Mouse (Mus musculus) C3H10T1/2 (cell line): Measurements from ENCODE around the gene A930017K11Rik. TPM values are rescaled to one million over a fixed set of nuclear protein-coding genes. Genes with fewer than 3 reads are reported as not detected.

ENCODE experiments used
- polyA plus RNA-seq, 2 experiments: library from polyadenylated mRNA; unstranded; fragments of >200 nt; fragmentation: generic; extraction: Trizol; gene quantifications; one replicate each; pipeline ENCODE4 v1.2.1; 2012; ENCODE audit warnings: missing spikeins in 2 of 2

Gene A930017K11Rik
- under 1 TPM; 0.02 to 0.04 TPM for polyA plus RNA-seq

DNA sequence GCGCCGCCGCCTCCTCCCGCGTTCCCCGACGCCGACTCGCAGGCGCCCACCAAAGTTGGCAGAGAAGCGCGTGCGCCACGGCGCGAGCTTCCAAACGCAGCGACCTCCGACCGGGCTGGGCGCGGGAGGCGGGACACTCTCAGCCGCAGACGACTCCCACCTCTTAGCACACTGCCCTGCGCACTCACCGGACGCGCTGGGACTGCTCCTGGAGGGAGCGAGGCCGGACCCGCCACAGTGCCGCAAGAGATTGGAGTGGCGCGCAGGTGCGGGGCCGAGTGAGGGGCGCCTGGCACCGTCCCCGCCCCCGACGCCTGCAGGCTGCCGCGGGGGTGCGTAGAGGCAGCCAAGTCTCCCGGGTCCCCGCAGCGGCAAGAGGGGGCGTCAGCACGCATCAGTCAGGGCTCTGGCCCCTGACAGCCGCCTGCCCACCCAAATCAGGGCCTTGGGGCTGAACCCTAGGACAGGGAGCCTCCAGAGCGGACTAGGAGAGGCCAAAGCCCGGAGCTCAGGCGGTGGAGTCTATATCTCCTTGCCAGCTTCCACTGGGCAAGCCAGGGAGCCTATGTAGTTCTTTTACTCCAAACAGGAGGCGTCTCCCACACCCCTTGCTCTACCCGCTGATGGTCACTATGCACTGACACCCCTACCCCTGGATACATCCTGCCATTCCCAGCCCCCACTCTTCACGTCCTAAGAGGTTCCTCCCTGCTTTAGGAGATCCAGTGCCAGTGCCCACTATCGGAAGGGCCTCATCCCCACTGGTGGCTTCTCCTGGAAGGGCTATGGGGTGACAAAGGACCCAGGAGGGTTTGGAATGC is at the start of gene A930017K11Rik:
Gene A930017K11Rik (minus strand): TSS at position 763 of the 821 bp plus-strand sequence.

GRCm38 (mm10) chr17:25985306-25986294 is 33.2 kb upstream of the A930017K11Rik start, which contains the start of gene Capn15:
Capn15 (minus strand) TSS chr17:25985796.

DNA sequence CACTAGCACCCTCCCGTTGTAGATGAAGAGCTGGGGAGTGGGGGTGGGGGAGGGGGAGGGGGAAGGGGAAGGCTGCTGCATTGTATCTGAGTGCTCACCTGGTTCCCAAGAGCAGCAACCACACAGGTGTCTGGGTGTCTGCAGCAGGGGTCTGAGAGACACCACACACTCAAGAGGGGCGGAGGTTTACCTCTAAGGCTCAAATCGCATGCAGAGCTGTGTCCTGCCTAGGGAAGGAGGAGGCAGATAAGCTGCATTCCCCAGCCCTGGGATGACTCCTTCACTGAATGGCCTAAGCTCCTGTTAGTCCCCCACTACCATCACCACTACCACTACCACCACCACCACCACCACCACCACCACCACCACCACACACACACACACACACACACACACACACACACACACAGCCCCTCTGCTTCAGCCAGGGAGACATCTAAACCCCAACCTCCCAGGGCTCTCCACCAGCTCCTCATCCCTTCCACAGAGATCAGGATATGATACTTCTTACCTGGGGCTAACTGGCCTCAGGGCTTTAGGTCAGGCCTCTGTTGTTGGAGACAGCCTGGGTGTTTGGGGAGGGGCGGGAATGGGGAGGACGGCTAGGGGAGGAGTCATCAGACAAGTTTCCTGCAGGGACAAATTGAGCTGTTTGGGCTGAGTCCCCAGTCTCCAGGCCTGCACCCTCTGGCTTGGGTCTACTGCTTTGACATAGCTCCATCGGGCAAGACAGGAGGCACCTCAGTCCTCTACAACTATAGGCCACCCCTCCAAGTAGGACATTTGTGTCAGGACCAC is 7.8 kb downstream of the A930017K11Rik start, which contains the start of the genes Pigq and Nhlrc4:
Gene Pigq (minus strand): TSS at position 571 of the 798 bp plus-strand sequence.
Gene Nhlrc4 (minus strand): TSS at position 596 of the 798 bp plus-strand sequence.

GRCm38 (mm10) chr17:25919144-25919785 is 33.1 kb downstream of the A930017K11Rik start, which contains the start of gene Rab40c:
Rab40c (minus strand) TSS chr17:25919727.

Other genes starting within 250 kb of the A930017K11Rik start
- gene Gng13, start 235.4 kb downstream of the A930017K11Rik start, polyA plus RNA-seq = under 1 TPM; 0.68 to 0.90 TPM
- 10 to 100 TPM; 13.0 to 64.2 TPM for gene Chtf18, start 225.1 kb downstream of the A930017K11Rik start, polyA plus RNA-seq
- gene Rpusd1, start 224.9 kb downstream of the A930017K11Rik start, polyA plus RNA-seq = 10 to 100 TPM; 29.8 to 35.4 TPM
- gene Mslnl, start 216.5 kb downstream of the A930017K11Rik start, polyA plus RNA-seq = under 1 TPM; 0.01 to 0.05 TPM
- gene Msln, start 198.2 kb downstream of the A930017K11Rik start, polyA plus RNA-seq = 10 to 100 TPM in 1 of 2 experiments, 1 to 10 TPM in 1; 5.9 to 17.1 TPM
- 10 to 100 TPM; 19.4 to 24.0 TPM for gene Narfl, start 178.8 kb downstream of the A930017K11Rik start, polyA plus RNA-seq
- gene Haghl, start 166.9 kb downstream of the A930017K11Rik start, polyA plus RNA-seq = 10 to 100 TPM; 33.9 to 66.4 TPM
- under 1 TPM; 0.11 to 0.14 TPM for gene Ccdc78, start 166.0 kb downstream of the A930017K11Rik start, polyA plus RNA-seq
- 10 to 100 TPM; 89.1 to 99.0 TPM for gene Fam173a, start 159.7 kb downstream of the A930017K11Rik start, polyA plus RNA-seq
- gene AC134908.4, start 156.9 kb downstream of the A930017K11Rik start, polyA plus RNA-seq = 1 to 10 TPM in 1 of 2 experiments, not detected in 1; 1.4 TPM
- gene Metrn, start 155.4 kb downstream of the A930017K11Rik start, polyA plus RNA-seq = 100 to 1,000 TPM in 1 of 2 experiments, 10 to 100 TPM in 1; 88.0 to 177 TPM
- under 1 TPM; 0.05 to 0.27 TPM for gene Fbxl16, start 143.5 kb downstream of the A930017K11Rik start, polyA plus RNA-seq
- gene Wdr24, start 128.9 kb downstream of the A930017K11Rik start, polyA plus RNA-seq = 10 to 100 TPM in 1 of 2 experiments, 1 to 10 TPM in 1; 10.0 to 27.6 TPM
- 10 to 100 TPM; 14.3 to 39.3 TPM for gene Jmjd8, start 123.7 kb downstream of the A930017K11Rik start, polyA plus RNA-seq
- gene Stub1, start 119.2 kb downstream of the A930017K11Rik start, polyA plus RNA-seq = 100 to 1,000 TPM; 242 to 426 TPM
- 1 to 10 TPM in 1 of 2 experiments, under 1 TPM in 1; 0.07 to 1.4 TPM for gene Rhbdl1, start 115.3 kb downstream of the A930017K11Rik start, polyA plus RNA-seq
- gene Gm20683, start 110.8 kb downstream of the A930017K11Rik start, polyA plus RNA-seq = 1 to 10 TPM in 1 of 2 experiments, under 1 TPM in 1; 0.06 to 1.5 TPM
- 10 to 100 TPM; 17.7 to 29.4 TPM for gene Rhot2, start 107.7 kb downstream of the A930017K11Rik start, polyA plus RNA-seq
- gene Wdr90, start 91.1 kb downstream of the A930017K11Rik start, polyA plus RNA-seq = 10 to 100 TPM; 15.7 to 20.9 TPM
- 10 to 100 TPM; 19.6 to 60.3 TPM for gene Mcrip2, start 83.8 kb downstream of the A930017K11Rik start, polyA plus RNA-seq
- 10 to 100 TPM; 39.4 to 53.9 TPM for gene Mettl26, start 77.5 kb downstream of the A930017K11Rik start, polyA plus RNA-seq
- 1 to 10 TPM in 1 of 2 experiments, under 1 TPM in 1; 0.22 to 1.1 TPM for gene Wfikkn1, start 71.7 kb downstream of the A930017K11Rik start, polyA plus RNA-seq
- 10 to 100 TPM; 14.7 to 31.1 TPM for gene Rab40c, start 32.8 kb downstream of the A930017K11Rik start, polyA plus RNA-seq
- gene Pigq, start 7.6 kb downstream of the A930017K11Rik start, polyA plus RNA-seq = 10 to 100 TPM; 24.9 to 42.4 TPM
- gene Nhlrc4, start 7.6 kb downstream of the A930017K11Rik start, polyA plus RNA-seq = under 1 TPM; 0.02 to 0.78 TPM
- 10 to 100 TPM in 1 of 2 experiments, 1 to 10 TPM in 1; 4.7 to 13.1 TPM for gene Capn15, start 33.2 kb upstream of the A930017K11Rik start, polyA plus RNA-seq
- gene Rab11fip3, start 117.0 kb upstream of the A930017K11Rik start, polyA plus RNA-seq = 10 to 100 TPM in 1 of 2 experiments, 1 to 10 TPM in 1; 6.5 to 26.0 TPM
- gene Decr2, start 137.8 kb upstream of the A930017K11Rik start, polyA plus RNA-seq = 10 to 100 TPM in 1 of 2 experiments, 1 to 10 TPM in 1; 1.2 to 18.9 TPM
- gene Nme4, start 143.0 kb upstream of the A930017K11Rik start, polyA plus RNA-seq = 10 to 100 TPM; 49.6 to 54.8 TPM
- gene Tmem8, start 160.7 kb upstream of the A930017K11Rik start, polyA plus RNA-seq = 10 to 100 TPM in 1 of 2 experiments, 1 to 10 TPM in 1; 3.2 to 11.1 TPM
- 100 to 1,000 TPM; 206 to 383 TPM for gene Mrpl28, start 170.9 kb upstream of the A930017K11Rik start, polyA plus RNA-seq
- 10 to 100 TPM; 19.2 to 34.4 TPM for gene Axin1, start 186.1 kb upstream of the A930017K11Rik start, polyA plus RNA-seq
- gene Pdia2, start 246.5 kb upstream of the A930017K11Rik start, polyA plus RNA-seq = not detected